Mouse (Mus musculus) hindbrain, postnatal 0 days (tissue): ENCODE measurements around the gene Ube2i. TPM values are rescaled to one million over a fixed set of nuclear protein-coding genes. Genes with fewer than 3 reads are reported as not detected.
A peak's percentile ranks its signal among the peaks of the same experiment; 100 is the strongest.
"Not testable (repeated sequence)": the region's sequence is repeated elsewhere in the genome, so short reads cannot be mapped to it uniquely, and the experiment has no call there.

Source experiments
- ATAC-seq: fragments of 200-750 bp; cut with Nextera tagmentation; 2 replicates; pipeline ENCODE4 v1.8.0; 2017; ENCODE audit warnings: mild to moderate bottlenecking, moderate TSS enrichment, moderate library complexity
- DNase-seq: peaks from one replicate; pipeline ENCODE4 v3.0.0-alpha.2; 2015; ENCODE audit warnings: low spot score
- H3K27ac ChIP-seq: fragments of 300-500 bp; sonication (generic); 2 replicates; pipeline ENCODE4 v1.5.1; 2014; ENCODE audit warnings: mild to moderate bottlenecking
- H3K27me3 ChIP-seq: fragments of 300-500 bp; sonication (generic); 2 replicates; pipeline ENCODE4 v1.6.1; 2014; ENCODE audit warnings: low read length, mixed read lengths; ENCODE audit not compliant: insufficient read depth
- H3K36me3 ChIP-seq: fragments of 300-500 bp; sonication (generic); 2 replicates; pipeline ENCODE4 v1.6.1; 2014; ENCODE audit warnings: low read length, mixed read lengths; ENCODE audit not compliant: insufficient read depth
- H3K4me1 ChIP-seq: fragments of 300-500 bp; sonication (generic); 2 replicates; pipeline ENCODE4 v1.6.1; 2014; ENCODE audit warnings: antibody characterized with exemption, low read length, mixed read lengths; ENCODE audit not compliant: insufficient read depth
- H3K4me2 ChIP-seq: fragments of 300-500 bp; sonication (generic); 2 replicates; pipeline ENCODE4 v1.6.1; 2014; ENCODE audit warnings: low read depth, mild to moderate bottlenecking, low read length, moderate library complexity, mixed read lengths
- H3K4me3 ChIP-seq: fragments of 300-500 bp; sonication (generic); 2 replicates; pipeline ENCODE4 v1.5.1; 2014; ENCODE audit warnings: low read length
- H3K9ac ChIP-seq: fragments of 300-500 bp; sonication (generic); replicated peaks from 2 replicates; pipeline ENCODE4 v1.6.1; 2014; ENCODE audit warnings: mild to moderate bottlenecking, low read length, moderate library complexity, mixed read lengths
- H3K9me3 ChIP-seq: fragments of 300-500 bp; sonication (generic); 2 replicates; pipeline ENCODE4 v1.6.1; 2016; ENCODE audit warnings: low read length, mixed read lengths
- CTCF ChIP-seq: IDR thresholded peaks from 2 replicates; pipeline ENCODE4 v1.5.1; 2016; ENCODE audit warnings: antibody characterized with exemption, control low read depth, low read depth
- WGBS: fragments of 180-500 bp; shearing (Covaris S2); extraction: QIAGEN DNeasy Blood & Tissue Kit; methylation state at CpG from one replicate; pipeline ENCODE4 v1.1.7; 2014; 5-methylcytosine and 5-hydroxymethylcytosine counted together
- polyA plus RNA-seq: library from polyadenylated mRNA; unstranded; fragments of >200 nt; fragmentation: Nextera tagmentation; extraction: Ambion mirVana; gene quantifications from 2 replicates; pipeline ENCODE4 v1.2.1, GENCODE M21; 2015
- total RNA-seq: library from RNA; depleted of rRNA; stranded (reverse); fragments of >200 nt; gene quantifications from 2 replicates; pipeline ENCODE4 v1.2.3, GENCODE M21; 2014

Ube2i gene
- total and polyA plus RNA-seq, 2 experiments from 2014 or later: 340 to 372 TPM

DNA sequence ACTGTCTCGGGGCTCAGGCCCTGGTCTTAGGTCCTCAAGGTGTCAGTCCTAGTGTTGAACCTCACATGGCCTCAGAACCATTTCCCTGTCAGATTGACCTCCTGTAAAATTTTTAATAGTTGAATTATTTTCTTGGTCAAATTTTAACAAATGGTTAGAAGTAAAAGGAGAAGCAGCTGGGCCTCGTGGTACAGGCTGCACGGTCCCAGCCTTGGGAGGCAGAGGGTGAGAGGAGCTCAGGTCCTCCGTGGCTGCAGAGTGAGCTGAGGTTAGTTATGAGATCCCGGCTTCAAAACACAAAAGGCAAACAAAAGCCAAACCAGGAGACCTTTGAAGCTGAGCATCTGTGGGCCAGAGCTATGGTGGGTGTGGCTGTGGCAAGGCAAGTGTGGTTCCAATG, 46.4 kb downstream of the Ube2i start:
- Histone ChIP-seq H3K9ac (no peak overlapping the region), H3K4me2 (no peak overlapping the region), H3K36me3 (peaks cover 19% of the 10 kb centered on the region; the same call in 1 of the 2 replicates), H3K9me3 (no peaks in the 10 kb centered on the region), H3K4me3 (no peak overlapping the region), H3K4me1 (no peaks in the 10 kb centered on the region), H3K27me3 (no peaks in the 10 kb centered on the region), H3K27ac (no peak overlapping the region)
- no peak for ATAC-seq
- DNase-seq: no peak
- WGBS: 87% methylated on average over 5 of the region's 5 CpGs
- no peak for TF ChIP-seq CTCF

DNA sequence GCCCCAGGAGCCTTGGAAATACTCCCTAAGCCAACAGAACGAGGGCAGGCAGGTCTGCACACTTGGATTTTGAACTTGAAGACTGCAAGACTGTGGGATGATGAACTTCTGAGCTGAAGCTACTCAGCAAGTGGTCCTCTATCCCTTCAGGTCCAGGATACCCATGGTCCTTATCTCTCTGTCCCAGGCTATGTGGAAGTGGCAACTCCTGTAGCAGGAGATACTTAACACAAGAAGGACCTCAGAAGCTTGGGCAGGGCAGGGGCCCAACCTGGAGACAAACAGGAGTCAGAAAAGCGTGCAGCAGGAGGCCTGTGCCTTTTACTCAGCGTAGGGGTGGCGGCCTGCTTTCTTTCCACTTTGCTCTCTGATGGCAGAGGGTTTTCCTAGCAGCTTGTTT, 48.8 kb downstream of the Ube2i start:
- peaks cover 11% of the 10 kb centered on the region; the same call in 1 of the 2 replicates for H3K36me3 ChIP-seq
- no peak overlapping the region for H3K4me3 ChIP-seq
- ATAC-seq (no peak), DNase-seq (no peak)
- no peaks in the 10 kb centered on the region for H3K4me1 ChIP-seq
- no peaks in the 10 kb centered on the region for H3K27me3 ChIP-seq
- no peak for TF ChIP-seq CTCF
- no peak overlapping the region for H3K4me2 ChIP-seq
- H3K9ac ChIP-seq: no peak overlapping the region
- 89% methylated on average over 4 of the region's 4 CpGs for WGBS
- no peaks in the 10 kb centered on the region for H3K9me3 ChIP-seq
- no peak overlapping the region for H3K27ac ChIP-seq

DNA sequence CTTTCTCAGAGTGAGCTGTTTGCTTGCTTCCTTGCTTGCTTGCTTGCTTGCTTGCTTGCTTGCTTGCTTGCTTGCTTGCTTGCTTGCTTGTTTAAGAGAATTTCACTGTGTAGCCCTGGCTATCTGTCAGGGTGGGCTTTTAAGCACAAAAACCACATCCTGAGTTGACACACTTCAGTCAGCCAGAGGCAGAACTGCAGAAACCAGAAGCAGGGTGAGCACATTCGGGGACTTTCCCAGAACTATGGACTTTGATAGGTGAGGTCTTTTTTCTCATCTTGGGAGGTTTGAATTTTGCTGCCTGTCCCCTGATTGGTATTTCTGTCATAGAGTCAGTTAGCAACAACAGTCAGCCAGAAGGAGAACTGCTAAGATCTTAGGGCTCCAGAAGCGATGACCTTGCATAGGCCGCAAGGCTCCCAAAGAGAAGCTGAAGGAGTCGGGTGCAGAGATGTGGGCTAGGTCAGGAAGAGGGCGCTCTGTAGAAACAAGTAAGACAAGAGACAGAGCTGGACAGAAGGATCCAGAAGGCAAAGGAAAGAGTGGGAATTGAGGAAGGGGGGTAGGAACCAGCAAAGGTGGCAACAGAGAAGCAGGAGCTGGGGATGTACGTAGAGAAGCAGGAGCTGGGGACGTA, 49.7 kb downstream of the Ube2i start:
- ATAC-seq: no peak
- H3K9me3 ChIP-seq: no peaks in the 10 kb centered on the region
- H3K27ac ChIP-seq: no peak overlapping the region
- DNase-seq: no peak
- 88% methylated on average over 7 of the region's 7 CpGs for WGBS
- H3K4me1 ChIP-seq: no peaks in the 10 kb centered on the region
- H3K4me2 ChIP-seq: no peak overlapping the region
- no peak overlapping the region for H3K4me3 ChIP-seq
- peaks cover 11% of the 10 kb centered on the region; the same call in 1 of the 2 replicates for H3K36me3 ChIP-seq
- no peak for TF ChIP-seq CTCF
- H3K27me3 ChIP-seq: no peaks in the 10 kb centered on the region
- H3K9ac ChIP-seq: no peak overlapping the region

DNA sequence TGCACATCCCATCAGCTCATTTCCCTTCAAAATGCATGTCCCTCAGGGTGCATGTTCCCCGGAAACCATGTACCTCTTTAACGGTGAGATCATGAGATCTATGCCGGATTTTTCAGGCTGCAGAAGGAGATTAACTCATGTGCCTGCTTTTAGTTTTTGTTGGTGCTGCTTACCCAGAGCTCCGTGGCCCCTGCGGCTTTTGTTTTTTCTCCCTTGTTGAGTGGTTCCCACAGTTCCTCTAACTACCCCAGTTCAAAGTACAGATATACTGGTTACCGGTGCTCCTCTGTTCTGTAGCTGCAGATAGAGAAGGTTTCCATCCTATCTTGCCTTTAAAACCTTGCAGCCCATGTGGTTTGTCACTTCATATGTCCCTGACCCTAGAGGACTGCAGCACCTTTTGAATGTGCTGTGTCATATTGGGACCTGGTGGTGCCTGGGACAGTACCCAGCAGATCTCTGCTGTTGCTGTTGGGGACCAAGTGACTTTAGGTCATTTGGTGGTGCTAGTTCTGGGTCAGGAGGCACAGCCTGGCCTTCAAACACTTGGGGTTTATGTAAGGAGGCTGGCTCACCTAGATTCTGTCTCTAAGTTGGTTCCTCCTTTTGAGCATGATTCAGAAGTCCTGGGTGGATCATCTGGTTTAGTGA, 51.3 kb downstream of the Ube2i start:
- Histone ChIP-seq H3K36me3 (peaks cover 21% of the 10 kb centered on the region; the same call in 1 of the 2 replicates), H3K27ac (peak overlapping the region; percentile 76), H3K4me3 (peak overlapping the region; percentile 33), H3K9ac (peak overlapping the region; percentile 44; the same call in 1 of the 2 replicates), H3K4me2 (peak overlapping the region; percentile 57), H3K4me1 (no peaks in the 10 kb centered on the region), H3K27me3 (no peaks in the 10 kb centered on the region), H3K9me3 (no peaks in the 10 kb centered on the region)
- TF ChIP-seq CTCF: no peak
- ATAC-seq: no peak; the same call in 1 of the 2 replicates
- DNase-seq: no peak
- WGBS: 50% methylated on average over 6 of the region's 6 CpGs

- 17% methylated on average over 18 of the region's 28 CpGs for WGBS
- peak; percentile 12 for DNase-seq
Measured at GRCm38 (mm10) chr17:25222504-25222940, 51.9 kb downstream of the Ube2i start.

DNA sequence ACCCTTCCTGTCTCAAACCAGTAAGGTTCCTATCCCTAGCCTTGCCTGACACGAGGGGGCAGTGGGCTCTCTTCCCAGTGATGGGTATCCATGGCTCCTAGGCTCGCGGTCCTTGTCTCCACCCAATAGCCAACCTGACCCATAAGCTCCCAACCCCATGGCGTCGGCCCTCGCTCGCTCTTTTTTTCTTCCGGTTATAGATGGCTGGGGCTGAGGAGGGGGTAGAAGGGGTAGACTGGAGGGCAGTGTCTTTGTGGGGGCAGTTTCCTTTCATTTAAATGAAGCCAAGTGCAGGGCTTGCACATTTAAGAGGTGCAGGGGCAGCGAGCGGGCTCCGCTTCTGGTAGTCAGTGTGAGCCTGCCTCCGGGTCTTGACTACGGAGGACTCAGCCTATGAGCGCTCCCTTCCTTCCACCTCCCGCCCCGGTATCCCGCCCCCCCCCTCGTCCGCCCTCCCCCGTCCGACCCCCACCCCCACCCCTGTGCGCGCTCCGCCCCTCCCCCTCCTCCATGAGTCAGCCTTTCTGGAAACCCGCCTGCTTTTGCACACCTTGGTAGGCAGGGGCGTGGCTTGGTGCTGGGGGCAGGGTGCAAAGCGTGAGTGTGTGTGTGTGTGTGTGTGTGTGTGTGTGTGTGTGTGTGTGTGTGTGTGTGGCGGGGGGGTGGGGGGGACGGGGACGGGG, 52.5 kb downstream of the Ube2i start:
- Histone ChIP-seq H3K9ac (peak overlapping the region; percentile 51), H3K27me3 (no peaks in the 10 kb centered on the region), H3K4me2 (peak overlapping the region; percentile 63), H3K9me3 (no peaks in the 10 kb centered on the region), H3K4me3 (peak overlapping the region; percentile 33), H3K4me1 (no peaks in the 10 kb centered on the region), H3K27ac (peak overlapping the region; percentile 80), H3K36me3 (peaks cover 21% of the 10 kb centered on the region; the same call in 1 of the 2 replicates)
- under 1% methylated on average over 20 of the region's 30 CpGs for WGBS
- peak; percentile 79 for DNase-seq
- peak; percentile 84 for ATAC-seq
- TF ChIP-seq CTCF: no peak; the same call in 1 of the 2 replicates

More at GRCm38 (mm10) chr17:25222504-25222940, 51.9 kb downstream of the Ube2i start:
- peak overlapping the region; percentile 44 for H3K9ac ChIP-seq
- H3K4me3 ChIP-seq: peak overlapping the region; percentile 33
- H3K4me1 ChIP-seq, H3K27me3 ChIP-seq, H3K9me3 ChIP-seq: not testable (repeated sequence)
- peak overlapping the region; percentile 63 for H3K4me2 ChIP-seq
- peaks cover 21% of the 10 kb centered on the region; the same call in 1 of the 2 replicates for H3K36me3 ChIP-seq
- peak; percentile 94 for ATAC-seq
- H3K27ac ChIP-seq: peak overlapping the region; percentile 76
